Mouse (Mus musculus): ENCODE measurements around the gene Dab2ip.
A peak's percentile ranks its signal among the peaks of the same experiment; 100 is the strongest.

The Dab2ip gene

GRCm38 (mm10) chr2:35720104-35720503 lies 162.0 kb downstream of the Dab2ip start:
- DNase-seq, result no peak

GRCm38 (mm10) chr2:35720550-35720949 lies 162.5 kb downstream of the Dab2ip start:
- DNase-seq, result no peak

DNA sequence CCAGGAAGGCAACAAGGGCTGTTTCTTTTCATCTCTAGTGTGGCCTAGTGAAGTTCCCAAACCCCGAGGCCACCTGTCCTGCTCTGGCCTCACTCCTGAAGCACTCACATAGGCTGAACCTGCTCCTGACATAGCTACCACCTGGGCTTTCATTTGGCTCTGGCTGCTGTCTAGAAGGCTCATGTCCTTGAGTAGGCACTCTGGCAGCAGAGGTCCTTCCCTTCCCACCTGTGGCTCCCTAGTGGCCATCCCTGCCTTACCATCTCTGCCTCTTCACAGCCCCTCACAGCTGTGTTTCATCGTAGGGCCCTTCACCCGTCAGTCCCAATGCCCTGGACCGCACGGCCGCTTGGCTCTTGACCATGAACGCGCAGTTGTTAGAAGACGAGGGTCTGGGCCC lies 162.9 kb downstream of the Dab2ip start:
- no peak for DNase-seq

GRCm38 (mm10) chr2:35722821-35723220 lies 164.8 kb downstream of the Dab2ip start:
- DNase-seq, result no peak

- DNase-seq, result no peak
Measured at GRCm38 (mm10) chr2:35723267-35723666, 165.2 kb downstream of the Dab2ip start.

DNA sequence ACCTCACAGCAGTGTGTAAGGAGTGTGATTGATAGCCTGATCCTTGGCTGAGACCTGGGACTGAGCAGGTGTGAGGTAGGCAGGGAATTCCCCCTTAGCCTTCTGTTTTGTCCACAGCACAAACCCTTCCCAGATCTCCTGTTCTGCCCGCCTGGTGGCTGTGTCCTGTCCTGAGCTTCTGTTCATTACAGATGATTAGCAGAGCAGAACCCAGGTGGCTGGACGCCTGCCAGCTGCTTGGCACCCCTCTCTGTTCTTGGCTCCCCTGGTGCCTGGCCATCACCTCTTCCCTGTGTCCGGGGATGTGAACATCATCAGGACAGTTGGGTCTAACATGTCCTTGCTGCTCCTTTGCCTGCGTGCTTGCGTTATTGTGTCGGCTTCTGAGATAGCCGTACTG lies 165.6 kb downstream of the Dab2ip start:
- DNase-seq, result peak; percentile 37 to 73

DNA sequence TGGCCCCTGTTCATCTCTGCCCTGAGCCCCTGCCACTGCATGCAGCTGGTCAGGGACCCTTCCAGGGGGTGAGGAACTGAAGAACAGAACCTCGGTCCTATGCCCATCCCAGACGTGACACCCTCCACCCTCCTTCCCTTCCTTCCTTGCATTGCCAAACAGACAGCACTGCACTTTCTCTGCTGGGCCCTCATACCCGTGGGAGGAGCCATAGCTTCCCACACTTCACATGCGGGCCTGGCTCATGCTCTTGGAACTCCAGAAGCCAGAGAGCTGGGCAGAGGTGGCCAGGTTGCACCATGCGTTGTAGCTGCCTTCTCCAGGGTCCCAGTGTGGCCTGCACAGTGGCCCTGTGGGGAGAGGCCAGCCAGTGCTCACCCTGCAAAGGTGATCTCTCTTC lies 170.6 kb downstream of the Dab2ip start:
- DNase-seq, result no peak

GRCm38 (mm10) chr2:35729077-35730065 lies 171.3 kb downstream of the Dab2ip start:
- peak; percentile 81 to 87 for DNase-seq

DNA sequence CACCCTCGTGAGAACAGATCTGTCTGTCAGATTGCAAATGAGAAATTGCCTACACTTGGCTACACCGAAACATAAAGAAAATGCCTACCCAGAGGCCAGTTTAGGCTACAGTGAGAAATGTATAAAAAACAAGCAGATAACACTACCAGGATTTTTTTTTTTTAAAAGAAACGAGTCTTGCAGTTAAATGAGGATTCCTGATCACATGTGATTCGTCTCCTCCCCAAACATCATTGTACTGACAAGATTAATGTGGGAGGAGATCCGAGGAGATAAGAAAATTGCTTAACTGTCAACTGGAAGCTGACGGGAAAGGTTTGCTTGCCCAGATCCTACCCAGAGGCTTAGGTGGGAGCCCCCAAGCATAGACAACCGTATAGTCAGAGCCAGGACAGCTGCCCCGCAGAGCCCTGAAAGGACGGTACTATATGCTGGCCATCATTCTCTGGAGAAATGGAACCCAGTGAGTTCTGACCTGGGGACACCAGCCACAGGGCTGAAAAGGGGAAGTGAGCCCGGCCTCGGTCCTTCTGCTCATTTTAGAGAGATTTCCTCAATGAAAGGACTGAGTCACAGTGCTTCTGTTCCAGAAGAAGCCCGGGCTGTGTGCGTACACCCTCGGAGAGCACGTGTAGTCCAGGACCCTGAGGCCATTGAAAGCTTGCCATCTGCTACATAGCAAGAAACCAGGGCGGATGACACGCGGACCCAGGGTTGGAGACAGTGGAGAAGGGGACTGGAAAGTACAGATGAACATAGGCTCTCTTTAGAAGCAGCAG lies 173.8 kb downstream of the Dab2ip start:
- no peak for DNase-seq

- peak in 1 of 2 experiments; percentile 54 for DNase-seq
Measured at GRCm38 (mm10) chr2:35735001-35735400, 176.9 kb downstream of the Dab2ip start.

DNA sequence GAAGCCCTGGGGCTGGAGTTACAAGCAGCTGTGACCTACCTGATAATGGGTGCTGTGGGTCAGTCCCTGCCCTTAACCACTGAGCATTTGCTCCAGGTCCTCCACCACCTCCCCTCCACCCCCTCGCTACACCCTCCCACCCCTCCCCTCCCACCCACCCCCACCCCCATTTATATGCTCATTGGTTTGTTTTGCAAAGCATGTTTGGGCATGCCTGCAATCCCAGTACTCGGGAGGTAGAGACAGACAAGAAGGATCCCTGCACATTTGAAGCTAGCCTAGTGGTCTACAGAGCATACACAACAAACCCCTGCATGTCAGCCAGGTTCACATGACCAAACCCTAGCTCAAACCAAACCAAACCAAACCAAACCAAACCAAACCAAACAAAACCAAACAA lies 178.0 kb downstream of the Dab2ip start:
- DNase-seq, result no peak

DNA sequence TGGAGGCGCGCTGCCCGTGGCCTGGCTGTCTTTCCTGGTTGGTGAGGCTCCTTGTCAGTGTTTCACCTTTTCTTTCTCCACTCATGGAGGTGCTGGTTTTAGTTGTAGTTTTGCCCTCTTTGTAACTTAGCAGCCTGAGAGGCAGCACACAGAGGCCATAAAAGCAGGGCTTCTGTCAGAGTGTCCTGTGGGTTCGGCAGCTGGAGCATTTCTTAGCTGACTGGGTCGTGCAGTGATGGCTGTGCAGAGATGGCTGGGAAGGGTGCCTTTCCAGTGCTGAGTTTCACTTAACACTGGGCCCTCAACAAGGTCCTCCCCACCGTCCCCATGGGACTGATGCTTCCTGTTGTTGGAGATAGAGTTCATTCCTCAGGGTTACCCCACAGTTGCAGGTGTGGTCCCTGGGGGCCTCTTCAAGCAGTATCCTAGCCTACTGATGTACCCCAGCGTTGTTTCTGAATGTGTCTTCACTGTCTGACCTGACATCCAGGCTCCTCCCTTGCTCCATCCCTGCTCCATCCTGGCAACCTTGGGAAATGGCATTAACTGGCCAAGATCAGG lies 179.5 kb downstream of the Dab2ip start:
- no peak for DNase-seq

- DNase-seq, result no peak
Measured at GRCm38 (mm10) chr2:35739669-35740254, 181.7 kb downstream of the Dab2ip start.

GRCm38 (mm10) chr2:35745876-35746275 lies 187.8 kb downstream of the Dab2ip start:
- DNase-seq, result no peak

GRCm38 (mm10) chr2:35746638-35747037 lies 188.6 kb downstream of the Dab2ip start:
- no peak for DNase-seq

GRCm38 (mm10) chr2:35747371-35748035 lies 189.4 kb downstream of the Dab2ip start:
- DNase-seq, result no peak

DNA sequence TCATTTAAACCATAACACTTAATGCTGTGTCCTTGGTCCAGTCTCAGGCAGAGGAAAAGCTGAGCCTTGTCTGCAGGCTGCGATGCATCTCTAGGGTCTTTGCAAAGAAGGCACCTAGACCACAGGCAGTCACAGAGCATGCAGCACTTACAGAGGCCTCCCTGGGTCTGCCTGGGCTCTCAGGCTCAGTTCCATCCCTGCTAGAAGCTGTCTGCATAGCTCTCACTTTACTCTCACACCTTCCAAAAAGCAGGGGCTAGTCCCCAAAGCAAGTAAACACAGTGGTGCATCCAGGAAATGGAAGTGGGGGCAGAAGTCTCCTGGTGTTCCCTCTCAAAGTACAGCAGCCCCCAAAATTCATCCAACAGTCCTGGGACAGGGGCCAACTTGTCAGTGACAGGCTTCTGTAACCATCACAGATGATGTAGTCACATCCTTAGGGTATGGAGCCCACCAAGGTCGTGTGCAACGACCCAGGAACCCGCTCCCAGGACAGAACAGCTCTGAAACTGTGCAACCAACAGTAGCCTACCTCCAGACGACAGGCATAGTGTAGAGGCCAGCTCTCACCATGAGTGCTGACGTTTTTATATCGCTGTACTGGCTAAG lies 192.6 kb downstream of the Dab2ip start:
- DNase-seq, result no peak

DNA sequence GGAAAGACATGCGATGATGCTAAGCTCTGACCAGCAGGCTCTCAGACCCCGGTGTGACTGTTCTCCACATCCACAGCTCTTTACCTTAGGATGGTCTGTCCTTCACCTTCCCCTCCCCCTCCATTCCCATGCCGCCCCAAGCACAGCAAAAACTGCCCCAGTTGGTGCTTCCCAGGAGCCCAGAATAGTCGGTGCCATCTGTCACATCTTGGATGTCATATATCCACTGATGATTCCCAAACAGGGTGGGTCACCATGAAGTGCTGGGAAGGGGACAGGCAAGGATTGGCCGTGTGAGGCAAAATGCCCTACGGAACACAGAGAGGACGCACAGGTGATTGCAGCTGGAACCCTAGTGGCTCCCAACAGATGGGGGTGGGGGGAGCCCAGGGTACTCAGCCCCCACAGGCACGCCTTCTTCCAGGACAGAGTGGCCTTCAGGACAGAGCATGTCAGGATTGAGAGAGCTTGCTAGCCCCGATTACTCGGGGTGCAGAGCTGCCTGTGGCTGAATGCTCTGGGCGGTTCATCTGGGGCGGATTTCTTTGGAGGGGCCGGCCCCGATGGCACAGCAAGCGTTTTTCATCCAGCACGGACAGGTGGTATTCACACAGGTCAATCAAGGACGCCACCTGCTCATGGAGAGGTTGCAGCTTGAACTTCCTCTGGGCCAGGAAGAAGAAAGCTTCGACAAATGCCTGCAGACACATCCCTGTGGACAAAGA lies 193.9 kb downstream of the Dab2ip start:
- DNase-seq, result no peak

GRCm38 (mm10) chr2:35756467-35756866 lies 198.4 kb downstream of the Dab2ip start:
- no peak for DNase-seq

- DNase-seq, result no peak
Measured at GRCm38 (mm10) chr2:35760352-35760751, 202.3 kb downstream of the Dab2ip start.

DNA sequence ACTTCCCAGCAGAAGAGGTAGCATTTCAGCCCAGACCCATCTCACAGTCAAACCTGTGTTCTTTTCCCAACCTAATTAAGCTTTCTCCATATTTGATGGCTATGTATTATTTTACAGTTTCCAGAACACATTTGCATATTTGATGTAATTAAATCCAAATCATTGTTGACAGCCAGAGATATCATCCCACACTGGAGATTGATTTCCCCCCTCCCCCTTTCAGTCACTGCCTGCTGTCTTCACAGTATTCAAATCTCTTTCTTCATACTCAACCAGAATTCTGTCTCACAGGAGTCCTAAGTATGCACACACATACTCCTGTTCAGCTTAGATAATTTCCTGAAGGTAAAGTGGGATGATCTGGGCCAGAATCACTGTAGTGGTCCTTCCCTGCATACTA lies 202.8 kb downstream of the Dab2ip start:
- DNase-seq, result no peak
